ENCODE assay signal across 8 mouse cellular contexts in genomic region chr19:46505646-46506371, GRCm38 (mm10). TPM values are rescaled to one million over a fixed set of nuclear protein-coding genes. Genes with fewer than 3 reads are reported as not detected.
DNase-seq lines count a peak whose midpoint lies in the region; ATAC-seq and TF ChIP-seq lines count a peak whose summit lies in the region.

No protein-coding gene starts in this region.

- no peak for ATAC-seq in kidney, embryonic 15.5 days (replicated peaks; ENCODE audit: low FRiP score)
- no peak for ATAC-seq in limb, embryonic 14.5 days (ENCODE audit: low FRiP score, low read depth)
- ATAC-seq in neural tube, embryonic 12.5 days (ENCODE audit: low FRiP score, low read depth): no peak

- H3K9ac ChIP-seq in kidney, embryonic 15.5 days: peak overlapping the region; percentile 37
- H3K9ac ChIP-seq in limb, embryonic 14.5 days (ENCODE audit: low read depth, low read length, severe bottlenecking): no peak overlapping the region; the same call in 1 of the 2 replicates
- peak overlapping the region; percentile 59 for H3K9ac ChIP-seq in neural tube, embryonic 12.5 days

- H3K36me3 ChIP-seq in kidney, embryonic 15.5 days: peaks cover 61% of the 10 kb centered on the region
- peaks cover 66% of the 10 kb centered on the region for H3K36me3 ChIP-seq in forebrain, embryonic 10.5 days (replicated peaks)
- peaks cover 48% of the 10 kb centered on the region for H3K36me3 ChIP-seq in limb, embryonic 14.5 days (ENCODE audit: control insufficient read depth, insufficient read depth, low read length)
- H3K36me3 ChIP-seq in neural tube, embryonic 12.5 days: peaks cover 42% of the 10 kb centered on the region

- no peak for TF ChIP-seq POLR2A in limb, embryonic 14.5 days (IDR thresholded peaks at IDR 0.05; ENCODE audit: borderline replicate concordance, extremely low read depth, insufficient read depth, insufficient read length)

- peak overlapping the region; percentile 100 for H3K27ac ChIP-seq in kidney, embryonic 15.5 days
- H3K27ac ChIP-seq in forebrain, embryonic 10.5 days: peak overlapping the region; percentile 99
- no peak overlapping the region for H3K27ac ChIP-seq in limb, embryonic 14.5 days (replicated peaks; ENCODE audit: low read depth, low read length)
- H3K27ac ChIP-seq in neural tube, embryonic 12.5 days: no peak overlapping the region

- peak overlapping the region; percentile 75 for H3K4me2 ChIP-seq in kidney, embryonic 15.5 days
- H3K4me2 ChIP-seq in limb, embryonic 14.5 days (replicated peaks; ENCODE audit: low read depth, low read length, severe bottlenecking): 0 out of 2 replicates have a peak overlapping the region, but pooled peaks have one; percentile 16
- peak overlapping the region; percentile 96 for H3K4me2 ChIP-seq in neural tube, embryonic 12.5 days (replicated peaks)

- no peaks in the 10 kb centered on the region for H3K27me3 ChIP-seq in kidney, embryonic 15.5 days
- no peaks in the 10 kb centered on the region for H3K27me3 ChIP-seq in forebrain, embryonic 10.5 days (ENCODE audit: poor library complexity, severe bottlenecking)
- no peaks in the 10 kb centered on the region for H3K27me3 ChIP-seq in limb, embryonic 14.5 days (ENCODE audit: control insufficient read depth, insufficient read depth, low read length)
- no peaks in the 10 kb centered on the region for H3K27me3 ChIP-seq in neural tube, embryonic 12.5 days (replicated peaks)

- H3K9me3 ChIP-seq in kidney, embryonic 15.5 days (replicated peaks): no peaks in the 10 kb centered on the region
- H3K9me3 ChIP-seq in forebrain, embryonic 10.5 days: no peaks in the 10 kb centered on the region
- no peaks in the 10 kb centered on the region for H3K9me3 ChIP-seq in limb, embryonic 14.5 days (ENCODE audit: control insufficient read depth, low read length)
- no peaks in the 10 kb centered on the region for H3K9me3 ChIP-seq in neural tube, embryonic 12.5 days

- DNase-seq in kidney, adult 18-20 months: no peak
- no peak for DNase-seq in forebrain, embryonic 10.5 days (ENCODE audit: extremely low spot score, low spot score)
- no peak for DNase-seq in limb, embryonic 14.5 days (ENCODE audit: low spot score)
- DNase-seq in adipocyte (ENCODE audit: low spot score): no peak
- DNase-seq in gastrocnemius, postnatal 10 days: no peak
- DNase-seq in thymus, postnatal 0 days (ENCODE audit: low spot score): no peak

- WGBS in kidney, embryonic 15.5 days: 69% methylated on average over 8 of the region's 8 CpGs
- WGBS in forebrain, embryonic 10.5 days: 85% methylated on average over 8 of the region's 8 CpGs
- 84% methylated on average over 8 of the region's 8 CpGs for WGBS in limb, embryonic 14.5 days
- WGBS in neural tube, embryonic 12.5 days: 76% methylated on average over 8 of the region's 8 CpGs

- H3K4me1 ChIP-seq in kidney, embryonic 15.5 days: peaks cover 67% of the 10 kb centered on the region
- H3K4me1 ChIP-seq in forebrain, embryonic 10.5 days: peaks cover 83% of the 10 kb centered on the region
- peaks cover 41% of the 10 kb centered on the region for H3K4me1 ChIP-seq in limb, embryonic 14.5 days (ENCODE audit: control insufficient read depth, insufficient read depth, low read length)
- H3K4me1 ChIP-seq in neural tube, embryonic 12.5 days: peaks cover 62% of the 10 kb centered on the region

- peak overlapping the region; percentile 95 for H3K4me3 ChIP-seq in kidney, embryonic 15.5 days (replicated peaks)
- H3K4me3 ChIP-seq in forebrain, embryonic 10.5 days: peak overlapping the region; percentile 96
- no peak overlapping the region for H3K4me3 ChIP-seq in limb, embryonic 14.5 days (replicated peaks; ENCODE audit: low read length)
- peak overlapping the region; percentile 99 for H3K4me3 ChIP-seq in neural tube, embryonic 12.5 days

RNA-seq across cellular contexts. Expression of gene Trim8, which starts 4.3 kb away (rescaled TPM):
- 24.6 and 28.7 TPM in 2 replicates for polyA plus RNA-seq in kidney, embryonic 15.5 days (2015; fragmentation: Nextera tagmentation; extraction: Ambion mirVana)
- 16.6 and 19.3 TPM in 2 replicates for polyA plus RNA-seq in forebrain, embryonic 10.5 days (2016; fragmentation: Nextera tagmentation; extraction: Ambion mirVana)
- 22.7 and 32.5 TPM in 2 replicates for polyA plus RNA-seq in limb, embryonic 14.5 days (2012; rRNA removed)
- 21.5 and 23.1 TPM in 2 replicates for polyA plus RNA-seq in limb, embryonic 14.5 days (2014; fragmentation: Nextera tagmentation; extraction: Ambion mirVana)
- polyA plus RNA-seq in neural tube, embryonic 12.5 days (2016; fragmentation: Nextera tagmentation; extraction: Ambion mirVana): 39.1 and 43.0 TPM in 2 replicates
- 10 to 100 TPM; 26.1 to 29.7 TPM for total RNA-seq in gastrocnemius, postnatal 10 days (2021)
- 20.4 and 23.6 TPM in 2 replicates for polyA plus RNA-seq in thymus, postnatal 0 days (2015; fragmentation: Nextera tagmentation; extraction: Ambion mirVana)

Comparison
In these comparisons a context has a peak if more than half of its experiments do, and no peak if none do; other contexts are left out.
1. H3K27ac ChIP-seq: peak in kidney, embryonic 15.5 days (single experiment) and forebrain, embryonic 10.5 days (single experiment); none in limb, embryonic 14.5 days (single experiment) and neural tube, embryonic 12.5 days (single experiment).
2. H3K4me2 ChIP-seq: peak in every context shown above with its lines; median percentile 96 in neural tube, embryonic 12.5 days; 75 in kidney, embryonic 15.5 days; 16 in limb, embryonic 14.5 days.